Mouse (Mus musculus) kidney, postnatal 14 days (tissue): ENCODE measurements around the gene Wdr43.

Experiments used
- DNase-seq: peaks from one replicate; pipeline ENCODE4 v3.0.0; 2022; ENCODE audit warnings: mixed read lengths

The Wdr43 gene

GRCm38 (mm10) chr17:71664172-71664571, 48.5 kb downstream of the Wdr43 start:
- no peak for DNase-seq

GRCm38 (mm10) chr17:71665201-71665600, 49.5 kb downstream of the Wdr43 start:
- DNase-seq = no peak

GRCm38 (mm10) chr17:71669511-71669910, 53.8 kb downstream of the Wdr43 start:
- DNase-seq = no peak

GRCm38 (mm10) chr17:71671840-71672546, 56.3 kb downstream of the Wdr43 start:
- peak; percentile 47 for DNase-seq

- no peak for DNase-seq
These were observed 57.4 kb downstream of the Wdr43 start, which contains the start of gene Togaram2 for GRCm38 (mm10) chr17:71673092-71673491. Togaram2 (plus strand) TSS chr17:71673261.

GRCm38 (mm10) chr17:71673936-71674335, 58.2 kb downstream of the Wdr43 start:
- DNase-seq = no peak

GRCm38 (mm10) chr17:71674886-71675285, 59.2 kb downstream of the Wdr43 start:
- DNase-seq = no peak

GRCm38 (mm10) chr17:71681666-71682065, 66.0 kb downstream of the Wdr43 start:
- DNase-seq = no peak

GRCm38 (mm10) chr17:71682379-71682778, 66.7 kb downstream of the Wdr43 start:
- no peak for DNase-seq

GRCm38 (mm10) chr17:71683281-71683680, 67.6 kb downstream of the Wdr43 start:
- DNase-seq = no peak

GRCm38 (mm10) chr17:71684103-71684608, 68.5 kb downstream of the Wdr43 start:
- DNase-seq = peak; percentile 16

- DNase-seq = no peak
These were observed 71.7 kb downstream of the Wdr43 start for GRCm38 (mm10) chr17:71687436-71687835.

GRCm38 (mm10) chr17:71689903-71690302, 74.2 kb downstream of the Wdr43 start:
- DNase-seq = peak; percentile 63

GRCm38 (mm10) chr17:71691361-71691875, 75.7 kb downstream of the Wdr43 start:
- peak; percentile 28 for DNase-seq

GRCm38 (mm10) chr17:71693313-71693712, 77.6 kb downstream of the Wdr43 start:
- DNase-seq = peak; percentile 46

- peak; percentile 18 for DNase-seq
These were observed 78.1 kb downstream of the Wdr43 start for GRCm38 (mm10) chr17:71693780-71694179.

- DNase-seq = no peak
These were observed 79.5 kb downstream of the Wdr43 start for GRCm38 (mm10) chr17:71695151-71695550.

GRCm38 (mm10) chr17:71695716-71696315, 80.1 kb downstream of the Wdr43 start:
- no peak for DNase-seq

- DNase-seq = no peak
These were observed 80.7 kb downstream of the Wdr43 start for GRCm38 (mm10) chr17:71696396-71696795.

- peak; percentile 19 for DNase-seq
These were observed 82.4 kb downstream of the Wdr43 start for GRCm38 (mm10) chr17:71697896-71698618.

- DNase-seq = no peak
These were observed 82.9 kb downstream of the Wdr43 start for GRCm38 (mm10) chr17:71698619-71698956.

GRCm38 (mm10) chr17:71705113-71705512, 89.4 kb downstream of the Wdr43 start:
- no peak for DNase-seq
